Mouse (Mus musculus) MEL (cell line): ENCODE results near the gene Notch2.

Source experiments
- CTCF ChIP-seq, 3 experiments: IDR thresholded peaks in 2 of 3; conservative IDR thresholded peaks in 1 of 3; 2 replicates each; pipeline ENCODE4 v1.5.1; 2011 to 2012; ENCODE audit warnings: low read length in 3 of 3, low read depth in 2 of 3, mild to moderate bottlenecking in 2 of 3, improper control_type of control experiment in 1 of 3, inconsistent platforms in 1 of 3, mixed read lengths in 1 of 3, moderate library complexity in 1 of 3; ENCODE audit not compliant: control insufficient read depth in 1 of 3, insufficient read depth in 1 of 3, poor library complexity in 1 of 3, severe bottlenecking in 1 of 3
- ETS1 ChIP-seq: IDR thresholded peaks from 2 replicates; pipeline ENCODE4 v1.6.1; 2012; ENCODE audit warnings: low read depth, mild to moderate bottlenecking, inconsistent platforms, low read length, improper control_type of control experiment, moderate library complexity
- ZMIZ1 ChIP-seq: IDR thresholded peaks from 2 replicates; pipeline ENCODE4 v1.6.1; 2012; ENCODE audit warnings: low read depth, mild to moderate bottlenecking, inconsistent platforms, low read length, improper control_type of control experiment, moderate library complexity

DNA sequence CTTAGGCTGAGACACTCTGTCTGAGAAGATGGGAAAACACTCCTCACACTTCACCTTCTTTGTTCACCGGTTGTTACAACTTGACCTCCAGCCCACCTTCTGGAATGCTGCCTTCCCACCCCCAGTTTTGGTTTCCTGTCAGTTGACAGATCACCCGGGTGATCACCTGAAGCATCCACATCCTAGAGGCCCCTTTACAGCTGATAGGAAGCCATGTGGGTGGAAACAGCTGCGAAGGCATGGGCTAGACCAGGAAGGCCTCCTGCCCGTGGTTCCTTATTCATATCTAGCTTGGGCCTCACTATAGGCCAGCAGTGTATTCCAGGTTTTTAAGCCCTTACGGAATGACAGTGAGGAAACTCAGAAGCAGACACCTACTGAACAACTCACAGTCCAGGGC, 73.5 kb downstream of the Notch2 start:
- TF ChIP-seq CTCF (IDR thresholded peaks at IDR 0.05 in 2 of 3, conservative IDR thresholded peaks at IDR 0.05 in 1 of 3; ENCODE audit: control insufficient read depth in 1 of 3, insufficient read depth in 1 of 3, low read depth in 2 of 3, low read length in 3 of 3, poor library complexity in 1 of 3, severe bottlenecking in 1 of 3) (no peak), ZMIZ1 (no peak), ETS1 (peak; percentile 98)
